Mouse (Mus musculus) neural tube, embryonic 12.5 days (tissue): ENCODE data around the gene AI597479. TPM values are rescaled to one million over a fixed set of nuclear protein-coding genes. Genes with fewer than 3 reads are reported as not detected.

Experiments used
- ATAC-seq: fragments of 200-750 bp; cut with Nextera tagmentation; 2 replicates; pipeline ENCODE4 v1.8.0; 2017; ENCODE audit warnings: low read depth, mild to moderate bottlenecking, moderate TSS enrichment, moderate library complexity; ENCODE audit not compliant: low FRiP score
- H3K27ac ChIP-seq: fragments of 300-500 bp; sonication (generic); 2 replicates; pipeline ENCODE4 v1.5.1; 2016
- H3K27me3 ChIP-seq: fragments of 300-500 bp; sonication (generic); replicated peaks from 2 replicates; pipeline ENCODE4 v1.6.1; 2016; ENCODE audit warnings: mild to moderate bottlenecking
- H3K36me3 ChIP-seq: fragments of 300-500 bp; sonication (generic); 2 replicates; pipeline ENCODE4 v1.6.1; 2016; ENCODE audit warnings: mild to moderate bottlenecking
- H3K4me1 ChIP-seq: fragments of 300-500 bp; sonication (generic); 2 replicates; pipeline ENCODE4 v1.6.1; 2016
- H3K4me2 ChIP-seq: fragments of 300-500 bp; sonication (generic); replicated peaks from 2 replicates; pipeline ENCODE4 v1.6.1; 2016; ENCODE audit warnings: mild to moderate bottlenecking
- H3K4me3 ChIP-seq: fragments of 300-500 bp; sonication (generic); 2 replicates; pipeline ENCODE4 v1.5.1; 2016
- H3K9ac ChIP-seq: fragments of 300-500 bp; sonication (generic); 2 replicates; pipeline ENCODE4 v1.6.1; 2016; ENCODE audit warnings: mild to moderate bottlenecking
- H3K9me3 ChIP-seq: fragments of 300-500 bp; sonication (generic); 2 replicates; pipeline ENCODE4 v1.6.1; 2016; ENCODE audit warnings: mild to moderate bottlenecking
- WGBS: fragments of 180-500 bp; shearing (Covaris S2); methylation state at CpG from one replicate; pipeline ENCODE4 v1.1.7; 2016; 5-methylcytosine and 5-hydroxymethylcytosine counted together
- polyA plus RNA-seq: library from polyadenylated mRNA; unstranded; fragments of >200 nt; fragmentation: Nextera tagmentation; extraction: Ambion mirVana; gene quantifications from 2 replicates; pipeline ENCODE4 v1.2.1, GENCODE M21; 2016

The AI597479 gene
- polyA plus RNA-seq, 1 experiment from 2014 or later, result 40.5 TPM

DNA sequence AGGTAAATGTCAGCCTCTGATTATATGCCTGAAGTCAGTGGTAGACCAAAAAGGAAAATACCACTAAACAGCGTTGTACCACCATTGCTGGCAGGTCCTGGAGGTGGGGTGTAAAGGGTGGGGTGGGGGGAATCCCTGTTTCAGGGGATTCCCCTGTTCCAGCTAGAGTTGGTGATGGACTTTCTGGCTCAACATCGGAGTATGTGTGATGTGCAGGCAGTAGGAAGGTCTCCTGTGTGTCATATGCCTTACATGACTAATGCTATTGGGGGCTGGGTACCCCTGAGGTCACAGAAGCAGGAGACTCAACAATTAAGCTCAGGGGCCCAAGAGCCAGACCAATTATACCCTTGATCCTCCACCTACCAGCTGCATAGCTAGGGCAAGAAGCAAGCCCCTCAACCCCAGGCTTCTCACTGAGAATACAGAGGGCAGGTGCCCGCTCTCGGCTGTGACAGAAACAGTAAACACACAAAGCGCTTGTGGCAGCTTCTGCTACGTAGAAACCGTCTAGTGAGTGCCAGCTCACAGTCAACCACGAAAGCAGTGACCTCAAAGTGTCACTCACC is 45.9 kb downstream of the AI597479 start:
- no peaks in the 10 kb centered on the region for H3K9me3 ChIP-seq
- 86% methylated on average over 8 of the region's 8 CpGs for WGBS
- H3K4me1 ChIP-seq, result no peaks in the 10 kb centered on the region
- no peak for ATAC-seq
- no peaks in the 10 kb centered on the region for H3K36me3 ChIP-seq
- no peaks in the 10 kb centered on the region for H3K27me3 ChIP-seq
- H3K4me2 ChIP-seq, result no peak overlapping the region
- H3K9ac ChIP-seq, result no peak overlapping the region
- H3K4me3 ChIP-seq, result no peak overlapping the region
- H3K27ac ChIP-seq, result no peak overlapping the region

DNA sequence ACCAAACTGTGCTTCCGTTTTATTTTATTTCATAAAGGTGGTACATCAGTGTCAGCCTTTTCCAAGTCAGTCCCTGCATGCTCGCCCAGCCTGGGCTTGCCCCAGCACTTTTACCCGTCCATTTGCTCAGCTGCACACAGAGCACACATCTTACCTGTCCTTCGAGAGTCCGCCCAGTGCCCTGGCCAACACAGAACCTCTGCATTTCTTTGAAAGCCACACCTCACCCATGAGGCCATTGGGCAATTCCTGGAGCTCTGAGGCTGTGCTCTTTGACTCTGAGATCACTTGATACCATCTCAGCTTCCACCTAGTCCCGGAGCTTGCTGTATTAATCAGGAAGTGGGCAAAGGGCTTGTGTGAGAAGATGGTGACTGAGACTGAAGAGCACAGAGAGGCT is 46.9 kb downstream of the AI597479 start:
- WGBS, result 89% methylated on average over 6 of the region's 6 CpGs
- ATAC-seq, result no peak
- no peak overlapping the region for H3K4me2 ChIP-seq

DNA sequence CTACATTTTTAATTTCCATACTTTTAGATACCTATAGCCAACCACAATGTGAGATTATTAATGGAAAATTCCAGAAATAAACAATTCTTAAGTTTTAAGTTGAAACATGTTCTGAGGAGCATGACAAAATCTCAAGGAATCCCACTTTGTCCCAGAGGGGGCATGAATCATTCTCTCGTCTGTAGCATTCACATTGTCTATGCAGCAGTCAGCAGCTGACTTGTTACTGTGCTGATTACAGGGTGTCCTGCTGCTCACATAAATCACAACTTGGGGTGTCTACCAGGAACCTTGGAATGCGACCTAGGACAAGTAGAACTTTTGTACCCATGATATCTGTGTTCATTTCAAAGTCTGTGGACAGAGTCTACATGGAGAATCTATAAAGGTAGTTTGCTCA is 49.0 kb downstream of the AI597479 start:
- no peak for ATAC-seq
- Histone ChIP-seq H3K9ac (no peak overlapping the region), H3K27ac (no peak overlapping the region), H3K9me3 (no peaks in the 10 kb centered on the region), H3K4me1 (no peaks in the 10 kb centered on the region), H3K36me3 (no peaks in the 10 kb centered on the region), H3K4me2 (no peak overlapping the region), H3K4me3 (no peak overlapping the region), H3K27me3 (no peaks in the 10 kb centered on the region)
- 43% methylated on average over 2 of the region's 2 CpGs for WGBS

More for the DNA sequence above, 46.9 kb downstream of the AI597479 start:
- H3K27ac ChIP-seq, result no peak overlapping the region
- H3K9me3 ChIP-seq, result no peaks in the 10 kb centered on the region
- H3K27me3 ChIP-seq, result no peaks in the 10 kb centered on the region
- H3K4me1 ChIP-seq, result no peaks in the 10 kb centered on the region
- H3K4me3 ChIP-seq, result no peak overlapping the region
- H3K36me3 ChIP-seq, result no peaks in the 10 kb centered on the region
- H3K9ac ChIP-seq, result no peak overlapping the region

DNA sequence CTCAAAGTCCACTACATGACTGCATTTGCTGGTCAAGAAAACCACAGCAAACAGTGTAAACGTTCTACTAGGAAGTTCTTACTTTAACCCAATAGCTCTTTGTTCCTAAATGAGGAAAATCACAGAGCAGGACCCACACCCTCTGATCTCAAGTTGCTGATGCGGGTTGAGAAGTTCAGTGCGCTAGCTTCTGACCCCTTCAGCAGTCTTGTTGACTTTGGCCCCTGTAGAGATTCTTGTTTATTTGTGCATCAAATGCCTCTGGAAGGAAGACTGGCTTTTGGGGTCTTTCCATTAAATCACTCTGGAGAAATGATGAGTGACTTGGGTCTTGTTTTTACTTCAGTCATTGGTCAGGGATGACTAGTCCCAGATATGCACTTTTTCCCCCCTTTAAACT is 51.7 kb downstream of the AI597479 start:
- H3K4me1 ChIP-seq, result no peaks in the 10 kb centered on the region
- H3K4me2 ChIP-seq, result no peak overlapping the region
- no peak overlapping the region for H3K27ac ChIP-seq
- H3K9me3 ChIP-seq, result no peaks in the 10 kb centered on the region
- H3K27me3 ChIP-seq, result no peaks in the 10 kb centered on the region
- H3K9ac ChIP-seq, result no peak overlapping the region
- no peak overlapping the region for H3K4me3 ChIP-seq
- WGBS, result 72% methylated on average over 3 of the region's 3 CpGs
- ATAC-seq, result no peak
- no peaks in the 10 kb centered on the region for H3K36me3 ChIP-seq

DNA sequence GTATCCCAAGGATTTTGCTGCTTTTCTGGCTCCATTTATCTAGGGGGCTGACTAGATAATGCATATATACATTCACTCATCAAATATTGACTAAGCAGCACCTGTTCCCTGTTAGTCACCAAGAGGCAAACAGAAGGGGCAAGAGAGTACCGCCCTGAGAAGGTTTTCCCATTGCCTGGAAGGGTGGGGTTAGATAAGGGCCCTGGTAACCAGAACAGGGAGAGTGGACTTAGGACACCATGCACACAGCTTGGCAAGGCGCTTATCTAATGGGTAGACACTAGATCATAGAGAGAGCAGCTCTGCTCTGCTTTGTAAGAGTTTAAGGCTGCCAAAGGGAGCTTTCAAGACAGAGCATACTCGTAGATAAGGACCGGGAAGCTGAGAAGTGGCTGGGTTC is 54.1 kb downstream of the AI597479 start:
- H3K4me2 ChIP-seq, result no peak overlapping the region
- no peaks in the 10 kb centered on the region for H3K27me3 ChIP-seq
- no peaks in the 10 kb centered on the region for H3K4me1 ChIP-seq
- no peak overlapping the region for H3K4me3 ChIP-seq
- H3K27ac ChIP-seq, result no peak overlapping the region
- WGBS, result 91% methylated on average over 4 of the region's 4 CpGs
- H3K9me3 ChIP-seq, result no peaks in the 10 kb centered on the region
- ATAC-seq, result no peak
- H3K9ac ChIP-seq, result no peak overlapping the region
- H3K36me3 ChIP-seq, result no peaks in the 10 kb centered on the region

DNA sequence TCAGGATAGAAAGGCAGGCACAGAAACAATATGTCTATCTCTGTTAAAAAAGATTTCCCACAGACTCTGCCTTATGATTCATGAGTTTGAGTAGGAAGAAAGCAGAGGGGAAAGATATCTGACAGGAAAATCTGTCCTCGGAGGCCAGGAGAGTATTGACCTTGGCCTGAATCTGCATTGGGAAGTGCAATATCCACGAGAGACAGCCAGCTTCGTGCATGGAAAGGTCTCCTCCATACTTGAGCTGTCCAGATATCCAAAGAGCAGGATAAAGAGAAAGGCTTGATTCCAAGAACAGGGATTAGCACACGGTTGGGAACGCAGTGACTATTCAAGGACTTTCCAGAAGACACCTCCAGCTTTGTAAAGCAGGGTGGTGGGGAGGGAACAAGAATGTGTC is 55.0 kb downstream of the AI597479 start:
- H3K9ac ChIP-seq, result no peak overlapping the region
- H3K9me3 ChIP-seq, result no peaks in the 10 kb centered on the region
- no peak overlapping the region for H3K4me3 ChIP-seq
- ATAC-seq, result no peak
- H3K27me3 ChIP-seq, result no peaks in the 10 kb centered on the region
- H3K4me1 ChIP-seq, result no peaks in the 10 kb centered on the region
- H3K36me3 ChIP-seq, result no peaks in the 10 kb centered on the region
- 87% methylated on average over 5 of the region's 5 CpGs for WGBS
- no peak overlapping the region for H3K27ac ChIP-seq
- H3K4me2 ChIP-seq, result no peak overlapping the region

DNA sequence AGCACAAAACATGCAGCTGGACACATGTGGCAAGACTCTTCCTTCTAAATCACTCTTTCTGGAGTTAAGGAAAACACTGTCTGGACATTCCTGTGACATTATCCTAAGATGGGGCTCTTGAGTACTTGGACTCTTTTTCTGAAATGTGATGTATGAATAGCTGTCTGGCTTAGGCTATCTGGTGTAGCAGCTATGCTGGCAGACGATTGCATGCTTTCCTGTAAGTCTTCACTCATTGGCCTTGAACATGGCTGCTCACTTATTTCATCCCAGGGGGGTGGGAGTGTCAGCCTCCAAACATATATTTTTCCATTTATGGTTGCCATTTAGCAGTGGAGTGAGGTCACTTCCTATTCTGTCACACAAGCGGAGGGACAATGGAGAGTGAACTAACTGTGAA is 56.0 kb downstream of the AI597479 start:
- WGBS, result 76% methylated on average over 2 of the region's 2 CpGs
- no peaks in the 10 kb centered on the region for H3K27me3 ChIP-seq
- no peak overlapping the region for H3K9ac ChIP-seq
- ATAC-seq, result no peak
- no peak overlapping the region for H3K4me2 ChIP-seq
- no peaks in the 10 kb centered on the region for H3K4me1 ChIP-seq
- H3K36me3 ChIP-seq, result no peaks in the 10 kb centered on the region
- H3K9me3 ChIP-seq, result no peaks in the 10 kb centered on the region
- no peak overlapping the region for H3K4me3 ChIP-seq
- no peak overlapping the region for H3K27ac ChIP-seq

DNA sequence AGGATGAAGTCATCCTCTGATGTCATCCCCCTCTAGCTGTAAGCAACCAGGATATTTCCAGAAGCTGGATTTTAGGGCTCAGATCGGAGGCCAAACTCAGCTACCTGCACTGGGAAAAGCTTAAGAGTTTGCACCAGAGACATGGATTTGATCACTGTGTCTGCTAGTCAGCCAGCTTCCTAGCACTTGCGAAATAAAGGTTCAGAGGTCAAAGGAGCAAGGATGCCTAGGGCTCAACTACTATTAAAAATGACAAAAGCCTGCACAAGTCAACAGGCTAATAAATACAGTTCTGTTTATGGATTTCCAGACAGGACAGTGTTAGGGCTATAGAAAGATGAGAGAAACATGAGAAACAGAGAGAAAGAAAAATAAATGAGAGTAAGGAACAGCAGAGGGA is 59.4 kb downstream of the AI597479 start:
- H3K27ac ChIP-seq, result no peak overlapping the region
- 87% methylated on average over 2 of the region's 2 CpGs for WGBS
- no peaks in the 10 kb centered on the region for H3K9me3 ChIP-seq
- no peak overlapping the region for H3K4me3 ChIP-seq
- peaks cover under 1% of the 10 kb centered on the region; the same call in 1 of the 2 replicates for H3K4me1 ChIP-seq
- ATAC-seq, result no peak
- H3K9ac ChIP-seq, result no peak overlapping the region
- no peaks in the 10 kb centered on the region for H3K36me3 ChIP-seq
- H3K27me3 ChIP-seq, result no peaks in the 10 kb centered on the region
- no peak overlapping the region for H3K4me2 ChIP-seq

DNA sequence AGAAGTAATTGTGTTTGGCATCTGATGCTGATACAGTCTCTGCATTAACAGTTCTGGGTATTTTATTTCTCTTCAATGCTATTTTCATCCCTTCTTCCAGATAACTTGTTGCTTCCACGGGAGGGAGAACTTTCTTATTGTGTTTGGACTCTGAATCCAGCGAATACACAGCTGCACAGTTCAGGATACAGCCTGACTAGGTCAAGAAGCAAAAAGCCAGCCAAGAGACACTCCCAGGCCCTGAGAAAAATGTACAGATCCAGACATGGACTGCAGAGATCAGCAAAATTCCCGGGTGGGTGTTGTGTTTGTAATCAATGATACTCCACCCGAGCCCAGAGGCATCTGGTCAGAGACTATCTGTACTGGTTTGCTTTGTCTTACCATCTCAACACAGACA is 60.9 kb downstream of the AI597479 start:
- no peak for ATAC-seq
- H3K27ac ChIP-seq, result no peak overlapping the region

DNA sequence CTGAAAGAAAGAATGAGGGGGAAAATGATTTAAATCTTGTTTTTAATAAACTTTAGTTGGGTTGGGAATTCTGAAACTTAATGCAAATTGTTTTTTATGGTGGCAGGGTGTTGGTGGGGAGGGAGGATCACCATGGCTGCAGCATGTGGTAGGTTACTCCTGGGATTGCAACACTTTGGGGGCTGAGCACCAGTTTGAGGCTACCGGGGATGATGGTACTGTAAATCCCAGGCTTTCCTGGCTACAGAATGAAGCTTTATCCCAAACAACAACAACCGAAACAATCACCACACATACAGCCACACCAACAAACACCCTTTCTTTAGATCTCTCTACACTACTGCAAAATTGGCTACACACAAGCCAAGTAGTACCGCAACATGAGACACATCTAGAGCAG is 63.9 kb downstream of the AI597479 start:
- H3K4me2 ChIP-seq, result peak overlapping the region; percentile 85; the same call in 1 of the 2 replicates
- peaks cover 8% of the 10 kb centered on the region for H3K4me1 ChIP-seq
- H3K27me3 ChIP-seq, result no peaks in the 10 kb centered on the region; the same call in 1 of the 2 replicates
- no peak overlapping the region for H3K27ac ChIP-seq
- 85% methylated on average over 3 of the region's 3 CpGs for WGBS
- H3K36me3 ChIP-seq, result no peaks in the 10 kb centered on the region
- H3K4me3 ChIP-seq, result no peak overlapping the region
- H3K9me3 ChIP-seq, result no peaks in the 10 kb centered on the region
- no peak for ATAC-seq
- no peak overlapping the region for H3K9ac ChIP-seq

More for the DNA sequence above, 60.9 kb downstream of the AI597479 start:
- Histone ChIP-seq H3K27me3 (no peaks in the 10 kb centered on the region; the same call in 1 of the 2 replicates), H3K9me3 (no peaks in the 10 kb centered on the region), H3K36me3 (no peaks in the 10 kb centered on the region), H3K4me1 (peaks cover 8% of the 10 kb centered on the region), H3K9ac (no peak overlapping the region), H3K4me3 (no peak overlapping the region), H3K4me2 (no peak overlapping the region)
- 67% methylated on average over 4 of the region's 4 CpGs for WGBS

DNA sequence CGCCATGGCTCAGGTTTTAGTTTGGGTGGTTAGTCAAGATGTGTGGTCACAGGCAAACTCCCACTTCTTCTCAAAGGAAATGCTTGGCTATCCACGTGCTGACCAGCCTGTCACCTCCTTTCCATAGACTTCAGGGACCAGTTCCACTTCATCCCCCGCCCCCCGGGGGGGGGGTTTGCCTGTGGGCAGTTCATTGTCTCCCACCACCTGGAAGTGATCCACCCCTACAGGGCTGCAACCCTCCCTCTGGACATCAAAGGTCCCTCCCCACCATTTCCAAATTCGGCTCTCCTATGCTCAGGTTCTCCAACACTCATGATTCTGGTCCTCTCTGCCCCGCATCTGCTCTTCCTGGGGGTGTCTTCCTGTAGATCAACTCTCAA is 64.6 kb downstream of the AI597479 start:
- Histone ChIP-seq H3K4me1 (peaks cover 8% of the 10 kb centered on the region), H3K27me3 (no peaks in the 10 kb centered on the region; the same call in 1 of the 2 replicates), H3K4me3 (peak overlapping the region; percentile 66), H3K27ac (no peak overlapping the region), H3K9me3 (no peaks in the 10 kb centered on the region), H3K4me2 (peak overlapping the region; percentile 85), H3K36me3 (no peaks in the 10 kb centered on the region), H3K9ac (peak overlapping the region; percentile 75)
- ATAC-seq, result peak; percentile 13; the same call in 1 of the 2 replicates
- 7% methylated on average over 6 of the region's 6 CpGs for whole genome bisulfite sequencing

DNA sequence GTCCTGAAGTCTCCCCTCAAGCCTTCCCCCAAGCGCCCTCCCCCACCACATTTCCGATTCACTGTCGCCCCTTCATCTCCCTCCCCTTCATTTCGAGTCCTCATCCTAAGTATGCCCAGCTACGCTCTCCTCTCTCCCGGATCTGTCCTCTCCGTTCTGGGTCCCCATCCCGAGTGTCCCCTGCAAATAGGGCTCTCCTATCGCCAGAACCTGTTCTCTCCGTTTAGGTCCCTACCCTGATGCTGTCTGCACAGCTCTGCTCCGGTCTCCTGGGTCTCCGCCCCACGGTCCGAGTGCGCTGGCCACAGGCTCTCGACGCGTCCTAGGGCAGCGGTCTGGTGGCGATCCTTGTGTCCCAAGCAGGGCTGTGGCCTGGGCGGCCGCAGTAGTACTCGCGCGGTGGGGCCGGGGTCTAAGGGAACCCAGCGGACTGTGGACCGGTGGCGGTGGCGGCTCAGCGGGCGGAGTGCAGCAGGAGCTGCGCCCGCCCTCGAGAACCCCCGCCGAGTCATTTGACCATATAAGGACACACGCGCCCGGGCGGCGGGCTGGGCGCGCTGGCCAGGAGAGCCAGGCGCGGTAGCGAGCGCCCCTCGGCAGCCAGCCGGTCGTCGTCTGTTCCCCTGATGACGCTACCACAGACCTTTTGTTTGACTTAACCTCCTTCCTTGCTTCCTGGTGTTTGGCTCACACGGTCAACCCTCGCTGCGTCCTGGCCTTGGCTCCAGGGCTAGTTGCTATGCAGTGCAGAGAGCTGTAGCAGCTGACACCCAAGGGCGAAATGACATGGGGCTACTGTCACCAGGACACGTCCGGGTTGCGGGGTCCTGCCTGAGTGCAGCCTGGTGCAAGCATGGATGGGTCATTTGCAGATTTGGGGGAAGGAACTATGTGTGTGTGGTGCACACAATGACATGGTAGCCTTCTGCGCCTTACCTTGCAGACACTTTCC is 65.2 kb downstream of the AI597479 start:
- no peaks in the 10 kb centered on the region for H3K9me3 ChIP-seq
- peak; percentile 93 for ATAC-seq

More for the DNA sequence above, 65.2 kb downstream of the AI597479 start:
- H3K36me3 ChIP-seq, result no peaks in the 10 kb centered on the region
- WGBS, result 6% methylated on average over 61 of the region's 61 CpGs
- peaks cover 8% of the 10 kb centered on the region for H3K4me1 ChIP-seq
- peak overlapping the region; percentile 85 for H3K4me2 ChIP-seq
- peak overlapping the region; percentile 75 for H3K9ac ChIP-seq
- H3K4me3 ChIP-seq, result peak overlapping the region; percentile 66
- H3K27ac ChIP-seq, result no peak overlapping the region
- no peaks in the 10 kb centered on the region; the same call in 1 of the 2 replicates for H3K27me3 ChIP-seq
